Mouse (Mus musculus) embryonic facial prominence, embryonic 15.5 days (tissue): ENCODE results near the gene Arhgap19. TPM values are rescaled to one million over a fixed set of nuclear protein-coding genes. Genes with fewer than 3 reads are reported as not detected.

Source experiments
- ATAC-seq: fragments of 200-750 bp; cut with Nextera tagmentation; 2 replicates; pipeline ENCODE4 v1.8.0; 2017; ENCODE audit warnings: low read depth, moderate TSS enrichment; ENCODE audit not compliant: insufficient number of reproducible peaks, low FRiP score, low TSS enrichment
- H3K27ac ChIP-seq: fragments of 300-500 bp; sonication (generic); replicated peaks from 2 replicates; pipeline ENCODE4 v1.5.1; 2015; ENCODE audit warnings: mild to moderate bottlenecking, inconsistent platforms
- H3K27me3 ChIP-seq: fragments of 300-500 bp; sonication (generic); 2 replicates; pipeline ENCODE4 v1.6.1; 2015; ENCODE audit warnings: inconsistent platforms
- H3K36me3 ChIP-seq: fragments of 300-500 bp; sonication (generic); 2 replicates; pipeline ENCODE4 v1.6.1; 2015; ENCODE audit warnings: mild to moderate bottlenecking, inconsistent platforms
- H3K4me1 ChIP-seq: fragments of 300-500 bp; sonication (generic); 2 replicates; pipeline ENCODE4 v1.6.1; 2015; ENCODE audit warnings: inconsistent platforms
- H3K4me2 ChIP-seq: fragments of 300-500 bp; sonication (generic); replicated peaks from 2 replicates; pipeline ENCODE4 v1.6.1; 2015; ENCODE audit warnings: mild to moderate bottlenecking, inconsistent platforms
- H3K4me3 ChIP-seq: fragments of 300-500 bp; sonication (generic); replicated peaks from 2 replicates; pipeline ENCODE4 v1.5.1; 2015; ENCODE audit warnings: mild to moderate bottlenecking, inconsistent platforms
- H3K9ac ChIP-seq: fragments of 300-500 bp; sonication (generic); 2 replicates; pipeline ENCODE4 v1.6.1; 2015; ENCODE audit warnings: inconsistent platforms
- H3K9me3 ChIP-seq: fragments of 300-500 bp; sonication (generic); replicated peaks from 2 replicates; pipeline ENCODE4 v1.6.1; 2016; ENCODE audit warnings: inconsistent platforms
- WGBS: fragments of 180-500 bp; shearing (Covaris S2); methylation state at CpG from one replicate; pipeline ENCODE4 v1.1.7; 2015; 5-methylcytosine and 5-hydroxymethylcytosine counted together
- polyA plus RNA-seq: library from polyadenylated mRNA; unstranded; fragments of >200 nt; fragmentation: Nextera tagmentation; extraction: Ambion mirVana; gene quantifications from 2 replicates; pipeline ENCODE4 v1.2.1, GENCODE M21; 2015

Arhgap19 gene
- polyA plus RNA-seq, 1 experiment from 2014 or later = 17.5 TPM

DNA sequence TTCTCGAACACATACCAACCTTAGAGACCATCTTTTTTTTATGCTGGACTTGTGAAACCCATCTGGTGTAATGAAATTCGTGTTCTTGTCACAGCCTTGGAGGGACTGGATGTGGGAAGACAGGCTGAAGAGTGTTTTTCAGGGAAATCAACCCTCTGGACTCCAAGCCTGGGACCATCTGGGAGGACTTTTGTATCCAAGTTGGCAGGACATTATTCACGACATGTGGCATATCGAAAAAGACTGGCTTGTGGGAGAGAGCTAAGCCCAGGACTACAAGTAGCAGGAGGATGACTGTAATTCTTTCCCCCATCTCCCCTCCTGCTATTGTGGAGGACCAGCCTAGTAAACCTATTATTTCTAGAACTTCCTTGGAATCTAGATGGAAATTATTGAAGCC, 40.3 kb upstream of the Arhgap19 start:
- Histone ChIP-seq H3K9me3 (no peaks in the 10 kb centered on the region), H3K9ac (no peak overlapping the region), H3K4me2 (no peak overlapping the region), H3K4me1 (peaks cover 13% of the 10 kb centered on the region), H3K36me3 (no peaks in the 10 kb centered on the region), H3K4me3 (no peak overlapping the region), H3K27ac (no peak overlapping the region), H3K27me3 (0 out of 2 replicates have a peak, but pooled peaks cover 5% of the 10 kb centered on the region)
- WGBS = 77% methylated on average over 4 of the region's 4 CpGs
- ATAC-seq = no peak

DNA sequence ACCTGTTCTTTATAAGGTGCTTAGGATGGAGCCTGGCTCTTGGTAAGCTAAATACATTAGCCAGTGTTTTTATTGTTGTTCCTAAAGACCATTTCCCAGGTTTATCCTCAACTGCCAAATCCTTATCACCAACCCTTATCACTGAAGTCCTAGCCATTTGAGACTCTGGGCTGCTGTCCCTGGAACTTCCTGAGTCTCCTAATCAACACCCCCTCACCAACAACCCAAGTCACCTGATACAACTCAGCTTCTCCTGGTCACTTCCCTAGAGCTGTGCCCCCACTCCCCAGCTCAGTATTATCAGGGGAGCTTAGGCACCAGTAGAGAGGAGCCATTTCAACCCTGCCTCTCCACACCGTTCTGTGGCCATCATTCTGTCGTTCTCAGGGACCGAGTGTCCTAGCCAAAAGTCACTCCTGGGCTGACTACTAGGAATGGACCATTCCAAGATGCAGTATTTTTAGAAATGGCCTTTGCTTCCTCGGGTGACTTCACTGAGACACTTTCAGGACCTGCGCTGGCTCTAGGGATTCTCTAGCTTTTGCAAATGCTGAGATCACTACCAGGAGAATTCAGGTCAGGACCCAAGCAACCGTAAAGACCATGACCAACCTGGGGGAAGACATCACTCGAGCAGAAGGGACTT, 39.4 kb upstream of the Arhgap19 start:
- H3K27ac ChIP-seq = no peak overlapping the region
- 0 out of 2 replicates have a peak, but pooled peaks cover 5% of the 10 kb centered on the region for H3K27me3 ChIP-seq
- peaks cover 4% of the 10 kb centered on the region; the same call in 1 of the 2 replicates for H3K4me1 ChIP-seq
- no peak overlapping the region for H3K4me3 ChIP-seq
- H3K36me3 ChIP-seq = no peaks in the 10 kb centered on the region
- WGBS = 72% methylated on average over 7 of the region's 7 CpGs
- H3K9me3 ChIP-seq = no peaks in the 10 kb centered on the region
- no peak for ATAC-seq
- H3K4me2 ChIP-seq = no peak overlapping the region
- H3K9ac ChIP-seq = no peak overlapping the region

DNA sequence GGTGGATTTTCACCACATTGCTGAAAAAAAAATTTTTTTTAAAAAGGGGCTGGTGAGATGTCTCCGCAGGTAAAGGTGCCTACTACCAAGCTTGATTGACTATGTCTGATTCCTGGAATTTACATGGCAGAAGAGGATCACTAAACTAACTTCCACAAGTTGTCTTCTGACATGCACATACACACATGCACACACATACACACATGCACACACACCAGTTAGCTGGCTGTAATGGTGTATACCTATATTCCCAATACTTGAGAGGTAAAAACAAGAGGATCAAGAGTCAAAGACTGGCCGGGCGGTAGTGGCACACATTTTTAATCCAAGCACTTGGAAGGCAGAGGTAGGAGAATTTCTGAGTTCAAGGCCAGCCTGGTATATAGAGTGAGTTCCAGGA, 37.8 kb upstream of the Arhgap19 start:
- Histone ChIP-seq H3K4me1 (peaks cover 5% of the 10 kb centered on the region; the same call in 1 of the 2 replicates), H3K4me2 (no peak overlapping the region), H3K27me3 (no peaks in the 10 kb centered on the region), H3K9me3 (no peaks in the 10 kb centered on the region), H3K36me3 (no peaks in the 10 kb centered on the region), H3K9ac (no peak overlapping the region), H3K4me3 (no peak overlapping the region), H3K27ac (no peak overlapping the region)
- ATAC-seq = no peak
- 89% methylated on average over 3 of the region's 3 CpGs for WGBS

DNA sequence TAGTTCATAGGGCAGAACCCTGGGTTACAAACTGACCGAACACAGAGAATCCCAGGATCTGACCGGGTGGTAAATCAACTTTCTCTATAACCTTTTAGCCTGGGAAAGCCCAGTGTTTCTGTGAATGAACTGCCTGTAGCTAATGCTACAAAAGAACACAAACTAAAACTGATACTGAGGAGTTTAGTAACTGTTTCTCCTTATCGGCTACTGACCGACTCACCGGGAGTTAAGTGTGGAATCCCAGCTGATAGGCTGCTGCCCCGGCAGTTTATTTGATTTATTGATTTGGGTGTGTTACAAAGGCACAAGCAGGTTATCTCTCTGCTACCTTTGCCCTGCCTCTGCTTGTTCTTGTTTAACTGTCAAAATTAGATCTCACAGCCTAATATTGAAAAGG, 37.0 kb upstream of the Arhgap19 start:
- Histone ChIP-seq H3K27ac (no peak overlapping the region), H3K9ac (no peak overlapping the region), H3K36me3 (no peaks in the 10 kb centered on the region), H3K4me2 (no peak overlapping the region), H3K9me3 (no peaks in the 10 kb centered on the region), H3K27me3 (no peaks in the 10 kb centered on the region), H3K4me3 (no peak overlapping the region), H3K4me1 (peaks cover 5% of the 10 kb centered on the region; the same call in 1 of the 2 replicates)
- ATAC-seq = no peak
- 76% methylated on average over 6 of the region's 6 CpGs for WGBS

DNA sequence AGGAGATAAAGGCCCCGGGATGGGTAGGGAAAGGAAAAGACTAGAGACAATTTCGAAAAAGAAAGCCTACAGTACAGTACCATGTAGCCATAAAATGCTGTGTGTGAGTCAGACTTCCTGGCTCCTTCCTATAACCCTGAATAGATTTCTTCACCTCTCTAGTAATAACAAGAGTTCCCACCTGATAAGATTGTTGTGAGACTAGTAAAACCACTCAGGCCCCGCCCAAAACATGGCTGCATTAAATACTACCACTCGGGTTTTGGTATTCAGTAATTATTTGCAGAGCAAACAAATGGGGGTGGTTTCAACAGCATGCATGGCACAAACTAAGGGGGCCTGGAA, 36.0 kb upstream of the Arhgap19 start:
- Histone ChIP-seq H3K9me3 (no peaks in the 10 kb centered on the region), H3K9ac (no peak overlapping the region), H3K4me1 (peaks cover 5% of the 10 kb centered on the region; the same call in 1 of the 2 replicates), H3K36me3 (no peaks in the 10 kb centered on the region), H3K4me3 (no peak overlapping the region), H3K27ac (no peak overlapping the region), H3K27me3 (0 out of 2 replicates have a peak, but pooled peaks cover 2% of the 10 kb centered on the region), H3K4me2 (no peak overlapping the region)
- no peak for ATAC-seq
- WGBS = 60% methylated on average over 4 of the region's 4 CpGs

DNA sequence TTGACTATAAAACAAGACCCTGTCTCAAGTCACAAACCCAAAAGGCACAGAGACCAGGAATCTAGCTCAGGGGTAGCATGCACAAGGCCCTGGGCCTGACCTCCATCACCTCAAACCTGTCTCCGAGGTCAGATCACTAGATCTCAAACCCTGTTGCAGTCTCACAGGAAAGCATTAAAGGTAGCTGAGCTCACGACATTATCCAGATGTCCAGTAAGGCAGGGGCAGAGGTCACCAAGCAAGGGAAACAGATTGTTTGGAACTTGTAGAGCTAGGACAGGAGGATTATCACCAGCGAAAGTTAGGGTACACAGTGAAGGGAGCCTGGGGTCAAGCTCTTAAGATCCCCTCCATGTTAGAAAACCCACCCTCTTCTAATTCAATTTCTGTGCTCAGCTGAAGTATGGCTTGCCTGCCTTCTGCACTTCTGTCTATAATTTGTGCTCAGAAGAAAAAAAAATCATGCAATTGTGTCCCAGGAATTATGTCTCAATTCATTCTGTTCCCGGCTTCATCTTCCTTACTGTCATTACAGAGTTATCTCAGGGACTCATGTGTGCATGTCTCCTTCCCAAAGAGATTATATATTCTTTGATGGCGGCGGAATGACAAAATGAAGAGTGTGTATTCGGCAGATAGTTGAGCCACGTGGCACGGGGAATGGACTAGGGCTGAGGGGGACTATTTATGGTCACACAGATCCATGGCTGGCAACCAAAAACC, 35.5 kb upstream of the Arhgap19 start:
- 60% methylated on average over 9 of the region's 9 CpGs for WGBS

DNA sequence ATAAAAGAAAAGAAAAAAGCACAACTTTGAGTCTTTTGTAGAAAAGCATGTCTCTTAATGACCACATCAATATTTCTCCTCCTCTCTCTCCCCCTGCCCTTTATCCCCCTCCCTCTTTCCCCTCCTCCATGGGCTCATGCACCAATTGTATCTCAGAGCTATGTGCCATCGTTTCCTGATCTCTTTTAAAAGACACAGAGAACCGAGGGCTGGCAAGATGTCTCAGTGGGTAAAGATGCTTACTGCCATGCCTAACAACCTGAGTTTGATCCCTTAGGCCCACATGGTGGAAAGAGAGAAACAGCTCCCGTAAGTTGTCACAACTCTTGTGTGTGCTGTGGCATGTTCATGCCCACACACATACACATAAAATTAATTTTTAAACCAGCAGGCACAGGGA, 34.9 kb upstream of the Arhgap19 start:
- Histone ChIP-seq H3K4me3 (no peak overlapping the region), H3K27me3 (peaks cover 12% of the 10 kb centered on the region; the same call in 1 of the 2 replicates)

More for the DNA sequence above, 35.5 kb upstream of the Arhgap19 start:
- H3K9ac ChIP-seq = no peak overlapping the region
- no peak for ATAC-seq
- H3K27ac ChIP-seq = no peak overlapping the region
- peaks cover 7% of the 10 kb centered on the region; the same call in 1 of the 2 replicates for H3K4me1 ChIP-seq
- 0 out of 2 replicates have a peak, but pooled peaks cover 7% of the 10 kb centered on the region for H3K27me3 ChIP-seq
- H3K4me3 ChIP-seq = no peak overlapping the region
- H3K9me3 ChIP-seq = no peaks in the 10 kb centered on the region
- no peaks in the 10 kb centered on the region for H3K36me3 ChIP-seq
- H3K4me2 ChIP-seq = no peak overlapping the region

DNA sequence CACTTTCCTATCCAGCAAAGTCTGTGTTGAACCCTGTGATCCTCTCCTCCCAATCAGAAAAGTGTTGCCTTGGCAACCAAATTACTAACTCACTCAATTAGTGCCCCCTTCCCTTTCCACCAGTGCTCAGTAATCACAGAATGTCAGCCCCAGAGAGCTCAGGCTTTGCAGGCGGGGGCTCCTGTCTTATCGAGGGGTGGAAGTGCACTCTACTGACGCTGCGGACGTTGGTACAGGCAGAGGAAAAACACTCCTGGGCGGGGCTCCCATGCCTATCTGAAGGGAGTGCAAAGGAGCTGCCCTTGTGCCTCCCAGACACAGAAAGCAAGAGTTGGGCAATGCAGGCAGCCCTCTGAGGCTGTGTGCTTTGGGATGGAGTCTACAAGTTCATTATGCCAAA, 34.0 kb upstream of the Arhgap19 start:
- WGBS = 2% methylated on average over 6 of the region's 6 CpGs
- no peak for ATAC-seq
- no peaks in the 10 kb centered on the region for H3K36me3 ChIP-seq
- no peak overlapping the region for H3K4me3 ChIP-seq
- no peak overlapping the region for H3K9ac ChIP-seq
- peak overlapping the region; percentile 28 for H3K4me2 ChIP-seq
- H3K27me3 ChIP-seq = peaks cover 17% of the 10 kb centered on the region; the same call in 1 of the 2 replicates
- no peak overlapping the region for H3K27ac ChIP-seq
- H3K9me3 ChIP-seq = no peaks in the 10 kb centered on the region
- H3K4me1 ChIP-seq = peaks cover 21% of the 10 kb centered on the region

More for the DNA sequence above, 34.9 kb upstream of the Arhgap19 start:
- ATAC-seq = no peak
- WGBS = 43% methylated on average over 3 of the region's 3 CpGs
- H3K9ac ChIP-seq = no peak overlapping the region
- H3K4me1 ChIP-seq = peaks cover 12% of the 10 kb centered on the region
- no peaks in the 10 kb centered on the region for H3K9me3 ChIP-seq
- H3K4me2 ChIP-seq = no peak overlapping the region
- no peak overlapping the region for H3K27ac ChIP-seq
- H3K36me3 ChIP-seq = no peaks in the 10 kb centered on the region

DNA sequence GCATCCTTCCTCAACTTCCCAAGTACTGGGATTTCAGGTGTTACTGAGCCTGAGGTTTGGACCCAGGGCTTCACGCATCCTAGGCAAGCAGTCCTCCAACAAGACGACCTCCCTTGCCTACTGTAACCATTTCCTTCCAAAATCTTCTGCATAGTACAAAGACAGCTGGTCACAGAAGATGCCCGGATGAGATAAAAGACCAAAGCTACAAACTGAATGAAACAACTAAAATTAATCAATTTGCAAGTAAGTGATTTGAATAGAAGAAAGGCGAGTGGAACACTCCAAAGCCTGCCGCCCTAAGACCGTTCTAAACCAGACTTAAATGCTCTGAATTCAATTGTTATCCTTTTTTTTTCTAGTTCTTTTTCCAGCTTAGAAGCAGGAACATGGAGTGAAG, 33.6 kb upstream of the Arhgap19 start:
- no peak overlapping the region for H3K9ac ChIP-seq
- H3K36me3 ChIP-seq = no peaks in the 10 kb centered on the region
- no peak overlapping the region for H3K4me2 ChIP-seq
- H3K27ac ChIP-seq = no peak overlapping the region
- no peak overlapping the region for H3K4me3 ChIP-seq
- no peak for ATAC-seq
- peaks cover 25% of the 10 kb centered on the region for H3K4me1 ChIP-seq
- peaks cover 20% of the 10 kb centered on the region; the same call in 1 of the 2 replicates for H3K27me3 ChIP-seq
- no peaks in the 10 kb centered on the region for H3K9me3 ChIP-seq
- 54% methylated on average over 6 of the region's 6 CpGs for WGBS

DNA sequence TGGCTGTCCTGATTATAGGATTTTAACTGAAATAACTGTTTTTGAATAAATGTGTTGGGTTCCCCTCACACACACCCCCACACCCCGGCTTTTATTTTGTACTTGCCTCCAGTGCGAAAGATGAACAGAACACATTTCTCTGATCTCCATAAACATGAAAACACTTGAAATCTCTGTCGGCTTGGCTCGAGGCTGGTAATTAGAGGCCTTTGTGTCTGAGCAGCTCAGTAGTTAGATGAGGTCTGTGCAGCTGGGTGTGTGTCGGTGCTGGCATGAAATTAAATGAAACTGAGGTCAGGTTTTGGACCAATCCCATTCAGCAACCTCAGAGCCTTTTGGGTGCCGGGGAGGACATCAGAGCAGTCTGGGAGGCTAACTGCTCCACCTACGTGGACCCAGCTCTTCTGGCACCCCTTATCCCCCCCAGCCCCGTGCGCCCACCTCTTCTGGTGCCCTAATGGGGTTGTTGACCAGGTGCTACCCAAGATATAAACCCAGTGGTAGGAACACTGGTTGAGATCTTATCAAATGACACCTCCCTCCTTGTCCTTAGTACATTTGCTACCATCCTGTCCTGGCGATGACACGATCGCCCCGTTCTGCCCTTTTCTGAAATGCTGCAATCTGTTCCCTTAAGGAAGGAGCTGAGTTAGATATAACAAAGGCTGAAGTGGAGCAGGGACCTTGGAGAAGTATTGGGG, 30.8 kb upstream of the Arhgap19 start:
- peak overlapping the region; percentile 97; the same call in 1 of the 2 replicates for H3K4me2 ChIP-seq
- no peak overlapping the region for H3K9ac ChIP-seq
- peaks cover 20% of the 10 kb centered on the region; the same call in 1 of the 2 replicates for H3K27me3 ChIP-seq
- no peaks in the 10 kb centered on the region for H3K9me3 ChIP-seq
- H3K27ac ChIP-seq = no peak overlapping the region
- peak overlapping the region; percentile 2; the same call in 1 of the 2 replicates for H3K4me3 ChIP-seq
- H3K36me3 ChIP-seq = no peaks in the 10 kb centered on the region
- 61% methylated on average over 13 of the region's 13 CpGs for WGBS
- H3K4me1 ChIP-seq = peaks cover 30% of the 10 kb centered on the region
- no peak for ATAC-seq

DNA sequence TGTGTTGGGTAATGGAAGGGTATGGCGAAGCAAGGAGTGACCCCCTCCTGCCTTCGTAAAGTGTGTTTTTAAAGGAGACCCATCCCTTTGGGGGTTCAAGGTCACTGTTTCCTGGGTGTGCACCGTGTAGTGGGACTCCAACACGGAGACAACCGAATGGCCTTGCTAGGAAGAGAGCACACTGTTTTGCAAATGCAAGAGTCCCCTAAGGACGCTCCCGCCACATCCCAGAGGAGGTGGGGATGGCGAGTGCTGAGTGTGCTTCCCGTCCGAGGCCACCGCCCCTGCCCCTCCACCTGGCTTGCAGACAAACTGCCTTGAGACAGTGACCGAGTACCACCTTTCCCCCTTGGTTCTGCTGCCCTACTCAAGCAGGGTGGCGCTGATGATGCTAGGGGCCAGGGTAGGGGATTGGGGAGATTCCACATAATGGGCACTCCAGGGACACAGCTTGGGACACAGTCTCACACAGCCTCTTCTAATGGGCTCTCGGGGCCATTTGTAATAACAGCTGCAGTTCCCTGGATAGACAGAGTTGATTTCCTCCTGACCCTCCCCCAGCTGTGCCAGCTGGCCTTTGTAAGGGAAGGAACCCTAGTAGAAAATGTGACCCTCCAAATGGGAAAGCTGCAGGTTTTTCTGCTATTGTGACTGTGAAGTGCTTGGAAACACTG, 30.0 kb upstream of the Arhgap19 start:
- Histone ChIP-seq H3K27me3 (peaks cover 20% of the 10 kb centered on the region; the same call in 1 of the 2 replicates), H3K4me1 (peaks cover 30% of the 10 kb centered on the region), H3K27ac (no peak overlapping the region), H3K4me2 (peak overlapping the region; percentile 97), H3K36me3 (no peaks in the 10 kb centered on the region), H3K9ac (no peak overlapping the region), H3K4me3 (peak overlapping the region; percentile 69), H3K9me3 (no peaks in the 10 kb centered on the region)
- 11% methylated on average over 14 of the region's 14 CpGs for WGBS
- no peak for ATAC-seq
